Mouse (Mus musculus) liver, adult (tissue): ENCODE measurements around the gene Cdc34.

ENCODE experiments used
- GATA4 ChIP-seq: IDR thresholded peaks from 2 replicates; pipeline ENCODE4 v1.6.1; 2014; ENCODE audit warnings: mild to moderate bottlenecking, low read length; ENCODE audit not compliant: insufficient replicate concordance

Gene Cdc34

DNA sequence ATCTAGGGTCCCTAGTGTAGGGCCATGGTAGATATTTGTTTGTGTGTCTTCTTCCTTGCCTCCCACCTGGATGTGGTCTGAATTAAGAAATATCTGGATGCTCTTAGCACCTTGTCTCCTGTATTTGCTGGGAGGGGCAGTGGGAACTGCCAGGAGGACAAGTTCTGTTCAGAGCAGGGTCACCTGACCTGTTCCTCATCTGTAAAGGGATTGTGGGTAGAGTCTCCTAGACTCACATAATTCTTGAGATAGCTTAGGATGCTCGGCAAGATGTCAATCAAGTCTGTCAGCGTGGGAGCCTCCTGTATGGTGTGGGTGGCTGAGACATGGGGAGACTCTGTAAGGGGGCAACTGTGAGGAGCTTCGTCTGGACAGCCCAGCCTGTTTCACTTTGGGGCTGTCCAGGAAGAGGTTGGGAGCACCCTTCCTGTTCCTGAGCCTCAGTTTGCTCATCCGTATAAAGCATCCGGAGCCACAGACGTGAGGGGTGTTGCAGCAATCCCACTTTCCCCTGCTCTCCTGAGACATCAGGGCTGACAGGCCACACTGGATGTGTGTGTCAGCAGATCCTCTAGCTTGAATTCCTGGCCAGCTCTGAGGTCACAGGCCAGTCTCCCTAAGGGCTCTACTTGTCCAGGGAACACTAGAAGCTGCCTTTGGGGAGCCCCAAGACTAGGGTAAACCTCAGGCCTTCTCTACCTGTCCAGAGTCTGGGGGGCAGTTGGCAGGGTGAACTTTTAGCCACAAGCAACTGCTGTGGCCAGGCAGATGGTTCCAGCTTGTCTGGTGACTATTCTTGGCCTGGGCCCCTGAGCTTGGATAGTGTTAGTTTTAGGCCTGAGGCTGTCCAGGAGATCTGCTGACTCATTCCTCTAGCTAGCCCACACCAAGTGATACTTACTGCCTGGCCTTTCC, 2.0 kb downstream of the Cdc34 start:
- no peak for TF ChIP-seq GATA4

DNA sequence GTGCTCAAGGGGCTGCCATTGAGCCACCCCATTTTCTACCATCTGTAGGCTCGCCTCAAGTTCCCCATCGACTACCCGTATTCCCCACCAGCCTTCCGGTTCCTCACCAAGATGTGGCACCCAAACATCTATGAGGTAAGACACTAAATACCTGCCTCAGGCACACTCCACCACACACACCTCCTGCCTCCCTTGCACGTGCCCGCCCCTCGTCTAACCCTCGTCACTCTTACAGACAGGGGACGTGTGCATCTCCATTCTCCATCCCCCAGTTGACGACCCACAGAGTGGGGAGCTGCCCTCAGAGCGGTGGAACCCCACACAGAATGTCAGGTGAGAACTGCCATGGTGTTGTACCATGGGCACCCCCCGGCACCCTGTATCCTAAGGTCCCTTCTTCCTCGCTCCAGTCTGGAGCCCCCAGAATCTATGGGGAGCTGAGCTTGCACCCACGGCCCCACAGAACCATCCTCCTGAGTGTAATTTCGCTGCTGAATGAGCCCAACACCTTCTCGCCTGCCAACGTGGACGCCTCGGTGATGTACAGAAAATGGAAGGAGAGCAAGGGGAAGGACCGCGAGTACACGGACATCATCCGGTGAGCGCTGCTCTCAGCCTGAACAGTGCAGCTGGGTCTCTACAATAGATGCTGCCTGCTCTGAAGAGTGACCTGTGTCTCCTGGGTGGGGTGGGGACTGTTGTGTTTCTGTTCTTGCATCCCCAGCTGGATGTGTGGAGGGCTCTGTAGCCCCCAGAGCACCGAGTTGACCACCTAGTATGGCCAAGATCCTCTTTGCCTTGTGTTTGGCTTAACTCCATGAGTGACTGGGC, 3.0 kb downstream of the Cdc34 start:
- no peak for TF ChIP-seq GATA4

DNA sequence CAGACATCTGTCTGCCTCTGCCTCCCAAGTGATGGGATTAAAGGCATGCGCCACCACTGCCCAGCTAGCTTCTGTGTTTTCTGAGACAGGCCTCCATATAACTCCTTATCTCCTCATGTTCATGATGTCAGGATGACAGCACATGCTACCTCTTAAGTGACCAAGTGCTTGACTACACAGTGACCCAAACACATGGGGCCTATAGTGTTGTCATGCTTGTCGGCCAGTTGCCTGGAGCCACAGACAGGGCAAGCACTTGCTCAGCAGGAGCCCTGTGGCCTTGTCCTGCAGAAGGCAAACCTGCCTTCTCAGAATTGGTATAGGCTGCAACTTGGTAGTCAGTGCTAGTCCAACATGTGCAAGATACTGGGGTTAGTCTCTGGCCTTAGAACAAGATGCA, 4.2 kb downstream of the Cdc34 start:
- no peak for TF ChIP-seq GATA4

DNA sequence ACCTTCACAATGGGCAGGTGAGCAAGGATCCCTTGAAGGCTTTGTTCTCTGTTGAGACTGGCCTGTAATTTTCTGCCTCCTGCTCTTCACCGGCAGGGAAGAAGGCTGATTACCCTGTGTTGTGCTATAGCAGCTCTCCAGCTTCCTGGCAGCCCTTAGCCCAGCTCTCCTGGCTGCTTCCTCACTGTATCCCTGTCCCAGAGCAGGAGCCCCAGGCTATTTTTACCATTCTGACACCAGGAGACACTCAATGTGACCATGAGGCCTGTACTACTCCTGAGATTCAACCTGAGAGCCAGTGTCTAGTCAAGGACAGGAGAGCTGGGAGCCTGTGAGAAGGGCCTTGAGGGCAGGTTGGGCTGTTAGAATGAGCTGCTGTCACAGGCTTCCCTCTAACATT, 4.7 kb downstream of the Cdc34 start:
- TF ChIP-seq GATA4: no peak

DNA sequence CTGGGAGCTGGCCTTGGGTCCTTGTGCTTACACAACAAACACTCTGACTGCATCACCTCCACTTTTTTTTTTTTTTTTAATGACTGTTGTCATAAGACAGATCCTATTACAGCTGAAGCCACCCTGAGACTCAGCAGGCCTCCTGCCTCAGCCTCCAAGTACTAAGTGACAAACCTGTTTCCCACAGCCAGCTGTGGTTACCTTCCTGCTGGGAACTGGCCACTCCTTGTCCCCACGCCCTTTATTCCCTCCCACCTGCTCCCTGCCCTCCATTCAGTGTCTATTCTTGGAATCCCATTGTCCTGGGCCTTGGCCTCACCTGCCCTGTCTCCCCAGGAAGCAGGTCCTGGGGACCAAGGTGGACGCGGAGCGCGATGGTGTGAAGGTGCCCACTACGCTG, 5.5 kb downstream of the Cdc34 start:
- TF ChIP-seq GATA4: no peak

GRCm38 (mm10) chr10:79688720-79689119, 6.7 kb downstream of the Cdc34 start, which contains the start of gene Gzmm:
TSS of gene Gzmm (plus strand) at chr10:79689020.
- no peak for TF ChIP-seq GATA4

DNA sequence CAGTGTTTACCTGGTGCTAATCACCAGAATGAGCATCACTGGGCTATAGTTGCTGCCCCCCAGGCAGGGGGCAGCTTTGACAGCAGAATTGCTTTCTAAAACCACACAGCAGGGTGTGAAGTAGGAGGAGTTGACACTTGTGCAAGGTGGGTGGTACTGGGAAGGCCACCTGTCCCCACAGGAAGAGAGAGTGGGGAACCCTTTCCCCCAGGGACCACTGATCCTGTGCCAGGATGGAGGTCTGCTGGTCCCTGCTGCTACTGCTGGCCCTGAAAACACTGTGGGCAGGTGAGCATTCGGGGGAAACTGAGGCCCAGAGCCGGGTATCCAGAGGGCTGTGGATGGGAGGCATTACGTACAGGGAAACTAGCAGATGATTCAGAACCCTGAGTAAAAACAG, 7.2 kb downstream of the Cdc34 start:
- no peak for TF ChIP-seq GATA4

DNA sequence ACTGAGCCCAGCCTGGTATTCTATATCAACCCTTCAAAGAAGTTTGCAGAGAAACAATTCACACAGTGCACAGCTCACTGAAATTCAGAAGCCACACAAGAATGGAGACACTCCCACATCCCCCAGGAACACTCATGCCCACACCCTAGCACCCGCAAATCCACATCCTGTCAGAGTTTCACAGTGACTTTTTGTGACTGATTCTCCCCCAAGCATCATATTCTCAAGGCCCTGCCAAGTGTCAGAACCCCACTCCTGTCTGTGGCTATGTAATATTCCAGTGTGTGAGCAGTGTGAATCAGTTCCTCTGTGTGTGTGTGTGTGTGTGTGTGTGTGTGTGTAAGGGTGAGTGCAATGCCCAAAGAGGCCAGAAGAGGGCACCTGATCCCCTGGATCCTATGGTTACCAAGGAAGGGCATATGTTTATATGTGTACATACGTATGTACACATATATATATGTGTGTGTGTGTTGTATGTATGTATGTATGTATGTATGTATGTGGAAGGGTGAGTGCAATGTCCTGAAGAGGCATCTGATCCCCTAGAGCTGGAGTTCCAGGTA, 10.1 kb downstream of the Cdc34 start:
- no peak for TF ChIP-seq GATA4

DNA sequence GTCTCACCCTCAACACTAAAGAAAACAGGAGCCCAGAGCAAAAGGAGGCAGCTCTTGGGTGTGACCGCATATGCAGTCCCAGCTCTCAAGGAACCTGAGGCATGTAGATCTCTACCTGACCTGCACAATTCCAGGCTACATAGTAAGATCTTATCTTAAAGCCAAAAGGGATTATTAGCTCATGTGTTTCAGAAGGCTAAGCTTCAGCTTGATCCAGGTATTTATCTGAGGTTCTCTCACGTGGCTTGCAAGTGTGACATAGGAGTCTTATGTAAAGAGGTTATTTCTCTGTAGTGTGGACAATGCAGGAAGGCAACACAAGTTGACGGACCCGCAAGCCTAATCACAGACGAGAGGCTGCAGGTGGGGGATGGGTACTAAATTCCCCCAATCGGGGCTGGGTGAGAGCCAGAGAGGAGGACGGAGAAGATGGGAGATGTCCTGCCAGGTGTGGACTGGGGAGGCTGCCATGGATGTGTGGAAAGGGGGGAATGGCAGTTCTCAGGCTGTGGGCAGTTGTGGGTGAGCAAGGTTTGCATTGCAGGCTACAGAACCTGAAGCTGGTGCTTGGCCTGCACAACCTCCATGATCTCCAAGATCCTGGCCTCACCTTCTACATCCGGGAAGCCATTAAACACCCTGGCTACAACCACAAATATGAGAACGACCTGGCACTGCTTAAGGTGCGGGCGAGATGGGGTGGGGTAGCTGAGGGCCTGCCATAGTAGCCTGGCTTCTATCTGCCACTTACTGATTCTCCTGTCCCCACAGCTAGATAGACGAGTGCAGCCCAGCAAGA, 11.8 kb downstream of the Cdc34 start:
- no peak for TF ChIP-seq GATA4

DNA sequence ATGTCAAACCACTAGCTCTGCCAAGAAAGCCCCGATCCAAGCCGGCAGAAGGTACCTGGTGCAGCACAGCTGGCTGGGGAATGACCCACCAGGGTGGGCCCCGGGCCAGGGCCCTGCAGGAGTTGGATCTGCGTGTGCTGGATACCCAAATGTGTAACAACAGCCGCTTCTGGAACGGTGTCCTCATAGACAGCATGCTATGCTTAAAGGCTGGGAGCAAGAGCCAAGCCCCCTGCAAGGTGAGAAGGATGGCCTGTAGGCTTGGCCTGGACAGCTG, 12.3 kb downstream of the Cdc34 start:
- TF ChIP-seq GATA4: no peak

- no peak for TF ChIP-seq GATA4
Observed at GRCm38 (mm10) chr10:79695231-79696128, 13.5 kb downstream of the Cdc34 start.

DNA sequence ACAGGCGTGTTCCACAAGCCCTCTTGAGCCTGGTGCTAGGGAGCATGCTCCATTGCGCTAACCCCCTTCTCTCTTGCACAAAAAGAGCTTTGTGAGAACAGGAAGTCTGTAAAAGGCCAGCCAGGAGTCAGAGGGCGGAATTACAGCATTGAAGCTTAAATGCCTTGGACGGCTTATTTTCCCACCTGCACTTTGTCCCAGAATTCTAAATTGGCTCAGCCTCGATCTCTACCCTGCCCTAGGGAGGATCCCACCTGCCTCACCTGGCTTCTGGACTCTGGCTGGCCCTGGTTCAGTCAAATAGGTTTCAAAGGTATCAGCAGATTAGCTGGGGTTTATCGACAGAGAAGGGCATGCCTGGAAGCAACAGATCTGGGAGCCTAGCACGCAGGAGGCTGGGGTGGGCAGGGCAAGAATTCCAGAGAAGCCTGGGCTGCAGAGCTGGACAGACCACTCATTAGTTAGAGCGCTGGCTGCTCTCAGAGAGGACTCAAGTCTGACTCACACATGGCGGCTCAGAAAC, 14.2 kb downstream of the Cdc34 start:
- no peak for TF ChIP-seq GATA4

DNA sequence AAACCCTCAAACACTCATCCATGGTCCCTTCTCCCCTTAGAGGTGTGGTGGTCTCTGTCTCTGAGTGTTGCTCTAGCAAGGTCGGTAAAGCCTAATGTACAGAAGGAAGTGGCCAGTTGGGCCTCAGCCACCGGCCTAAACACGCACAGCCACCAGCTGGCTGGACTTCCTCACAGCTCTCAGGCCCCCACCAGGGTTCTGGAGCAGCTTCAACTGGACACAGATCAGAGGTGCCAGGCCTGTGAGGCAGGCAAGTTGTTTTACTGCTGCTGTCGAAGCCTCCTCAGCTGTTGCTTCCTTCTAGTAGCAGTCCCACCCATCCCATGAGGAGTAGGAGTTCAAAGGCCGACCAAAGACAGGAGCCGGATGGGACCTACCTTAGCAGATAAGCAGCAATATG, 15.9 kb downstream of the Cdc34 start:
- TF ChIP-seq GATA4: no peak

- no peak for TF ChIP-seq GATA4
Observed at GRCm38 (mm10) chr10:79698459-79698858, 16.5 kb downstream of the Cdc34 start.
